Mouse (Mus musculus) liver, embryonic 11.5 days (tissue): ENCODE data around the gene Gpcpd1. TPM values are rescaled to one million over a fixed set of nuclear protein-coding genes. Genes with fewer than 3 reads are reported as not detected.

Experiments
- ATAC-seq: fragments of 200-750 bp; cut with Nextera tagmentation; replicated peaks from 2 replicates; pipeline ENCODE4 v1.8.0; 2017; ENCODE audit warnings: moderate number of reproducible peaks, mild to moderate bottlenecking, moderate TSS enrichment, moderate library complexity; ENCODE audit not compliant: low FRiP score
- DNase-seq: peaks from one replicate; pipeline ENCODE4 v3.0.0-alpha.2; 2017; ENCODE audit warnings: low spot score
- H3K27ac ChIP-seq: fragments of 300-500 bp; sonication (generic); 2 replicates; pipeline ENCODE4 v1.5.1; 2014; ENCODE audit warnings: mild to moderate bottlenecking, low read depth, low read length, control low read depth
- H3K27me3 ChIP-seq: fragments of 300-500 bp; sonication (generic); replicated peaks from 2 replicates; pipeline ENCODE4 v1.6.1; 2014; ENCODE audit warnings: low read length, mixed read lengths; ENCODE audit not compliant: control insufficient read depth, insufficient read depth
- H3K36me3 ChIP-seq: fragments of 300-500 bp; sonication (generic); 2 replicates; pipeline ENCODE4 v1.6.1; 2014; ENCODE audit warnings: mild to moderate bottlenecking, low read length, moderate library complexity, mixed read lengths; ENCODE audit not compliant: control insufficient read depth, insufficient read depth
- H3K4me1 ChIP-seq: fragments of 300-500 bp; sonication (generic); replicated peaks from 2 replicates; pipeline ENCODE4 v1.6.1; 2014; ENCODE audit warnings: low read length, mixed read lengths; ENCODE audit not compliant: control insufficient read depth, insufficient read depth
- H3K4me2 ChIP-seq: fragments of 300-500 bp; sonication (generic); 2 replicates; pipeline ENCODE4 v1.6.1; 2014; ENCODE audit warnings: mild to moderate bottlenecking, control low read depth, moderate library complexity
- H3K4me3 ChIP-seq: fragments of 300-500 bp; sonication (generic); 2 replicates; pipeline ENCODE4 v1.5.1; 2014; ENCODE audit warnings: low read depth, low read length, control low read depth
- H3K9ac ChIP-seq: fragments of 300-500 bp; sonication (generic); 2 replicates; pipeline ENCODE4 v1.6.1; 2014; ENCODE audit warnings: low read depth, low read length, control low read depth
- H3K9me3 ChIP-seq: fragments of 300-500 bp; sonication (generic); 2 replicates; pipeline ENCODE4 v1.6.1; 2016; ENCODE audit warnings: low read length, inconsistent platforms, mixed read lengths; ENCODE audit not compliant: control insufficient read depth
- whole genome bisulfite sequencing: fragments of 180-500 bp; shearing (Covaris S2); extraction: QIAGEN DNeasy Blood & Tissue Kit; methylation state at CpG from one replicate; pipeline ENCODE4 v1.1.7; 2014; 5-methylcytosine and 5-hydroxymethylcytosine counted together
- polyA plus RNA-seq: library from polyadenylated mRNA; unstranded; fragments of >200 nt; fragmentation: Nextera tagmentation; extraction: Ambion mirVana; gene quantifications from 2 replicates; pipeline ENCODE4 v1.2.1, GENCODE M21; 2014

Gpcpd1 gene
- polyA plus RNA-seq, result 23.2 and 25.8 TPM in 2 replicates

- Histone ChIP-seq H3K9me3 (no peaks in the 10 kb centered on the region), H3K4me3 (no peak within 1 kb of the TSS), H3K36me3 (no peaks in the 10 kb centered on the region), H3K4me1 (no peaks in the 10 kb centered on the region; the same call in 1 of the 2 replicates), H3K27ac (no peak within 1 kb of the TSS), H3K4me2 (no peak within 1 kb of the TSS), H3K27me3 (no peaks in the 10 kb centered on the region), H3K9ac (no peak within 1 kb of the TSS)
- DNase-seq, result no peak
- WGBS, result 91% methylated on average over 7 of the region's 7 CpGs
- no peak for ATAC-seq
These were observed at the start of gene Gpcpd1 for GRCm38 (mm10) chr2:132587240-132587779. Gene Gpcpd1, minus strand, starts transcription at chr2:132587729.

- Histone ChIP-seq H3K9me3 (no peaks in the 10 kb centered on the region), H3K4me1 (no peaks in the 10 kb centered on the region), H3K27ac (no peak overlapping the region), H3K4me3 (no peak overlapping the region), H3K36me3 (no peaks in the 10 kb centered on the region), H3K9ac (no peak overlapping the region), H3K4me2 (no peak overlapping the region), H3K27me3 (no peaks in the 10 kb centered on the region)
- 75% methylated on average over 1 of the region's 1 CpGs for WGBS
- DNase-seq (no peak), ATAC-seq (no peak)
These were observed 49.0 kb upstream of the Gpcpd1 start for GRCm38 (mm10) chr2:132636534-132636933.

DNA sequence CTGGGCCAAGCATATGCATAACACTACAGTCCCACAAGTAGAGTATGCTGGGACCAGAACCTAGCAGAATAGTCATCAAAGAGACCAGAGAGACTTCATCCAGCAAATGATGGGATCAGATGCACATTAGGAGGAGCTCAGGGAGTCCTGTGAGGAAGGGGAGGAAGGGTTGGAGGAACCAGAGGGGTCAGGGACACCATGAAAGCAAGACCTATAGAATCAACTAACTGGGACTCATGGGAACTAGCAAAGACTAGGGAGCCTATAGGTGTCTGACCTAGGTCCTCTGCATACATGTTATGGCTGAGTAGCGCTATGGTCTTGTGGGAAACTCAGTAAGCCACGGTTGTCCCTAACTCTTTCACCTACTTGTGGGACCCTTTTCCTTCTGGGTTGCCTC lies 41.1 kb upstream of the Gpcpd1 start:
- 87% methylated on average over 2 of the region's 2 CpGs for WGBS
- no peaks in the 10 kb centered on the region for H3K9me3 ChIP-seq
- no peak for DNase-seq

GRCm38 (mm10) chr2:132623092-132623491 lies 35.6 kb upstream of the Gpcpd1 start:
- Histone ChIP-seq H3K27ac (no peak overlapping the region), H3K9ac (no peak overlapping the region), H3K4me2 (no peak overlapping the region), H3K9me3 (no peaks in the 10 kb centered on the region), H3K27me3 (no peaks in the 10 kb centered on the region), H3K4me1 (no peaks in the 10 kb centered on the region), H3K4me3 (no peak overlapping the region), H3K36me3 (no peaks in the 10 kb centered on the region)
- no peak for ATAC-seq
- WGBS, result 81% methylated on average over 1 of the region's 1 CpGs
- DNase-seq, result no peak

More for the DNA sequence above, 41.1 kb upstream of the Gpcpd1 start:
- H3K4me1 ChIP-seq, result 0 out of 2 replicates have a peak, but pooled peaks cover 4% of the 10 kb centered on the region
- no peak for ATAC-seq
- no peaks in the 10 kb centered on the region for H3K27me3 ChIP-seq
- H3K4me3 ChIP-seq, result no peak overlapping the region
- H3K9ac ChIP-seq, result no peak overlapping the region
- H3K27ac ChIP-seq, result no peak overlapping the region
- H3K4me2 ChIP-seq, result no peak overlapping the region
- H3K36me3 ChIP-seq, result no peaks in the 10 kb centered on the region

- WGBS, result 66% methylated on average over 3 of the region's 3 CpGs
- H3K27ac ChIP-seq, result no peak overlapping the region
- ATAC-seq, result no peak
These were observed 30.2 kb upstream of the Gpcpd1 start for GRCm38 (mm10) chr2:132617693-132618092.

GRCm38 (mm10) chr2:132613581-132614188 lies 26.2 kb upstream of the Gpcpd1 start:
- Histone ChIP-seq H3K4me3 (no peak overlapping the region), H3K27ac (no peak overlapping the region), H3K4me2 (no peak overlapping the region), H3K27me3 (no peaks in the 10 kb centered on the region), H3K36me3 (no peaks in the 10 kb centered on the region), H3K9me3 (no peaks in the 10 kb centered on the region), H3K9ac (no peak overlapping the region), H3K4me1 (no peaks in the 10 kb centered on the region)
- DNase-seq (no peak), ATAC-seq (0 out of 2 replicates have a peak, but pooled peaks have one; percentile 47)
- 57% methylated on average over 5 of the region's 5 CpGs for WGBS

More at GRCm38 (mm10) chr2:132617693-132618092, 30.2 kb upstream of the Gpcpd1 start:
- Histone ChIP-seq H3K4me2 (no peak overlapping the region), H3K4me3 (no peak overlapping the region), H3K27me3 (no peaks in the 10 kb centered on the region), H3K36me3 (no peaks in the 10 kb centered on the region), H3K4me1 (no peaks in the 10 kb centered on the region), H3K9me3 (no peaks in the 10 kb centered on the region), H3K9ac (no peak overlapping the region)
- no peak for DNase-seq

GRCm38 (mm10) chr2:132611551-132612233 lies 24.2 kb upstream of the Gpcpd1 start:
- no peak overlapping the region for H3K9ac ChIP-seq
- no peak for ATAC-seq
- 88% methylated on average over 4 of the region's 4 CpGs for WGBS
- H3K4me2 ChIP-seq, result no peak overlapping the region
- no peaks in the 10 kb centered on the region for H3K27me3 ChIP-seq
- 0 out of 2 replicates have a peak, but pooled peaks cover 2% of the 10 kb centered on the region for H3K4me1 ChIP-seq
- H3K9me3 ChIP-seq, result no peaks in the 10 kb centered on the region
- DNase-seq, result no peak
- H3K4me3 ChIP-seq, result no peak overlapping the region
- no peaks in the 10 kb centered on the region for H3K36me3 ChIP-seq
- no peak overlapping the region for H3K27ac ChIP-seq

DNA sequence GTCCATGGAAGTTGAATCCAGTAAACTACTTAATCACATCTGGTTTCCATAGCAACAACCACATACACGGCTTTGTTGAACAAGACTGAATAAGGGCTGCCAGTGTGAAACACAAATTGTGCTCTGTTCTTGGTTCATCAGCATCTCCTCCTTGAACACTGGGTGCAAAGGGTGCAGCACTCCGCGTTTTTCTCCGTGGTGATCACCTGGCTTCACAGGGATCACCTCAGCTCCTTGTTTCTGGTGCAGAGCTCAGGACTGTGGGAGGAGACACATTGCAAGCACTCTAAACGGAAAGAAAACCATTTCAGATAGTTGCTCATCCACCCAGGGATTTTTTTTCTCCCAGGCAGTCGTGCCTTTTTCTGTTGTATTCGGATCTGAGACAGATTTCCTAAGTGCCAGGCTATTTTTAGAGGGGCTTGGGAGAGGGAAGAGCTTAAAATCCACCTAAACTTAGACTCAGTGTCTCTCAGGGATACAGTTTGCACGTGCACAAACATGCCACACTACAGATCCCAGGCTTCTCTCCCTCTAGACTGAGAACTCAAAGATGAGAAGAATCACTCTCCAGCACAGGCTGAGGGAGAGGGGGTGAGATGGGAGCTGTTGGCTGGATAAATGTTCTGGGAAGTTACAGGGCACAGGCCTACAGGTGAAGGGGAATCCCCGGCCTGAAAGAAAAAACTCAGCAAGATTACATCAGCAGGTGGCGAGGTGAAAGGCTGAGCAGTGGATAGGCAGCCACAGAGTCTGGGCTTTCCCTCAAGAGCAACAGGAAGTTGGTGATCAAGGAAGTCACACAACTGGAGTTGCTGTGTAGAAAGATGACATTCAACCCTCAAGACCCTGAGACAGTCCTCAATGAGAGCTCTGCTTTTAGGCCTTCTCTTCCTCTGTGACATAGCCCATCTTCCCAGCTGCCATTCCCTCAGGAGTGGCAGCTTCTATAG lies 19.9 kb upstream of the Gpcpd1 start:
- no peaks in the 10 kb centered on the region for H3K27me3 ChIP-seq
- H3K4me3 ChIP-seq, result no peak overlapping the region
- no peak; the same call in 1 of the 2 replicates for ATAC-seq
- 0 out of 2 replicates have a peak, but pooled peaks cover 2% of the 10 kb centered on the region for H3K4me1 ChIP-seq
- no peaks in the 10 kb centered on the region for H3K36me3 ChIP-seq
- no peaks in the 10 kb centered on the region for H3K9me3 ChIP-seq
- H3K4me2 ChIP-seq, result no peak overlapping the region
- H3K27ac ChIP-seq, result no peak overlapping the region
- 58% methylated on average over 10 of the region's 10 CpGs for WGBS
- H3K9ac ChIP-seq, result no peak overlapping the region
- no peak for DNase-seq
